Mouse (Mus musculus) spleen, postnatal 14 days (tissue): Measurements from ENCODE around the gene Med11.
A peak's percentile ranks its signal among the peaks of the same experiment; 100 is the strongest.
"Not testable (repeated sequence)": the region's sequence is repeated elsewhere in the genome, so short reads cannot be mapped to it uniquely, and the experiment has no call there.

ENCODE experiments used
- DNase-seq, 2 experiments: peaks; one replicate each; pipeline ENCODE4 v3.0.0; 2021 to 2022; ENCODE audit warnings: low spot score in 2 of 2

Med11 gene

GRCm38 (mm10) chr11:70451797-70452498, at the start of gene Med11:
Med11 (plus strand) TSS chr11:70451919.
- DNase-seq, result peak; percentile 84 to 87

GRCm38 (mm10) chr11:70403598-70403997, 48.1 kb upstream of the Med11 start:
- DNase-seq, result no peak

- peak; percentile 68 to 74 for DNase-seq
Measured at GRCm38 (mm10) chr11:70409594-70410296, 42.0 kb upstream of the Med11 start, which contains the start of gene Pelp1. Pelp1 (minus strand) TSS chr11:70410031.

- DNase-seq, result no peak
Measured at GRCm38 (mm10) chr11:70410297-70410643, 41.4 kb upstream of the Med11 start.

GRCm38 (mm10) chr11:70412591-70412990, 39.1 kb upstream of the Med11 start:
- DNase-seq, result no peak

- DNase-seq, result peak; percentile 50 to 80
Measured at GRCm38 (mm10) chr11:70413961-70414360, 37.8 kb upstream of the Med11 start.

- DNase-seq, result no peak
Measured at GRCm38 (mm10) chr11:70418199-70418598, 33.5 kb upstream of the Med11 start.

GRCm38 (mm10) chr11:70419486-70419885, 32.2 kb upstream of the Med11 start:
- DNase-seq, result no peak

- not testable (repeated sequence) for DNase-seq
Measured at GRCm38 (mm10) chr11:70426598-70426997, 25.1 kb upstream of the Med11 start.

- no peak for DNase-seq
Measured at GRCm38 (mm10) chr11:70431574-70431973, 20.1 kb upstream of the Med11 start.

GRCm38 (mm10) chr11:70432048-70432894, 19.4 kb upstream of the Med11 start, which contains the start of gene Arrb2:
Arrb2 (plus strand) TSS chr11:70432635.
- DNase-seq, result peak; percentile 95

GRCm38 (mm10) chr11:70432895-70433568, 18.7 kb upstream of the Med11 start:
- DNase-seq, result no peak

GRCm38 (mm10) chr11:70433569-70433943, 18.2 kb upstream of the Med11 start:
- DNase-seq, result no peak

GRCm38 (mm10) chr11:70433951-70434350, 17.8 kb upstream of the Med11 start:
- DNase-seq, result no peak

GRCm38 (mm10) chr11:70435476-70435875, 16.2 kb upstream of the Med11 start:
- DNase-seq, result no peak

- no peak for DNase-seq
Measured at GRCm38 (mm10) chr11:70437426-70437825, 14.3 kb upstream of the Med11 start.

GRCm38 (mm10) chr11:70438728-70439374, 12.9 kb upstream of the Med11 start:
- no peak for DNase-seq

GRCm38 (mm10) chr11:70440637-70441036, 11.1 kb upstream of the Med11 start:
- no peak for DNase-seq

- DNase-seq, result no peak
Measured at GRCm38 (mm10) chr11:70441882-70442281, 9.8 kb upstream of the Med11 start.

GRCm38 (mm10) chr11:70443964-70444363, 7.8 kb upstream of the Med11 start:
- no peak for DNase-seq

GRCm38 (mm10) chr11:70444667-70445066, 7.1 kb upstream of the Med11 start:
- DNase-seq, result no peak
